Mouse (Mus musculus): Measurements from ENCODE around the gene Rassf5.

Rassf5 gene

DNA sequence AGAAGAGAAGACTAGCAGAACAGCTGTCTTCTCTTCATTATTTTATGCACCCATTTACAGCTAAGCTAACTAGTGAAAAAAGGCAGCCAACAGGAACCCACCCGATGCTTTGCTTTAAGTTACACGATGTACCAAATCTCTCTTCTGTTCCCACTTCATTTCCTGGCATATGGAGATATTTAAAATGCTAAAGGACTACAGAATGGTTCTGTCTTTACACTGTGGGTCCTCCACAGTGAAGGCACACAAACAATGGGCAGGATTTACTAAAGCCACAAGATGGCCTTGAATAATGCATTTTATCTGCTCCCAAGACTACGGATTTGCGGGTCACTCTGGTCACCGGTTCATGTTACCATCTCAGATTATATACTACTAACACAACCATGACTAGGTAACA, 107.9 kb downstream of the Rassf5 start:
- no peak for DNase-seq (ENCODE audit: low spot score)

- no peak for DNase-seq (ENCODE audit: low spot score)
Measured at GRCm38 (mm10) chr1:131135960-131136629, 109.0 kb downstream of the Rassf5 start.

DNA sequence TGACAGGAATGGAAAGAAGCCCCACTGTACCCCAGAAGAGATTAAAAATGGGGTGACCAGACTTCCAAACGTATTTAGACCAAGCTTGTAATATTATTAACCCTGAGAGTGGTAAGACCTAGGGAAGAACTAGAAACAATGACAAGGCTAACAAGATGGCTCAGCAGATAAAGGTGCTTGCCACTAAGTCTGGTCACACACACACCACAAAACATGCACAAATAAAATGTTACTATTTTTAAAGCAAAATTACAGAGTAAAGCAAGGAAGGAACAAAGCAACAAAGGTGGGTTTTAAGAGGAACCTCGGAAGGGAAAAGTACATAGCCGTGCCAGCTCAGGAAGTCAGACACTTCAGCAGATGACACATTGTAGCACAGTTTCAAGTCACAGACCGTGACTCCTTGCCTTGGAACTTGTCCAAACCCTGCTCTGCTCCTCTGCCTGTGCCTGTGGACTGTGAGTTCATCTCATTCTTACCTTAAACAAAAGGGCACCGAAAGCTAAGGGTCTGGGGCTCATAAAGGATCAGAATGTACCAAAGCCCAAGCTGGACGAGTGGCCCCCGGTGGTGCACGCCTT, 110.0 kb downstream of the Rassf5 start:
- DNase-seq (ENCODE audit: low spot score), result peak; percentile 51

GRCm38 (mm10) chr1:131134231-131134630, 110.8 kb downstream of the Rassf5 start:
- DNase-seq (ENCODE audit: low spot score), result peak; percentile 48

Measured in adipocyte (in vitro differentiated cells).